Mouse (Mus musculus) left cerebral cortex, adult 11 months (tissue): ENCODE results near the gene Dbt.

Source experiments
- DNase-seq: peaks from one replicate; pipeline ENCODE4 v3.0.0; 2022; ENCODE audit warnings: low spot score

Dbt gene

DNA sequence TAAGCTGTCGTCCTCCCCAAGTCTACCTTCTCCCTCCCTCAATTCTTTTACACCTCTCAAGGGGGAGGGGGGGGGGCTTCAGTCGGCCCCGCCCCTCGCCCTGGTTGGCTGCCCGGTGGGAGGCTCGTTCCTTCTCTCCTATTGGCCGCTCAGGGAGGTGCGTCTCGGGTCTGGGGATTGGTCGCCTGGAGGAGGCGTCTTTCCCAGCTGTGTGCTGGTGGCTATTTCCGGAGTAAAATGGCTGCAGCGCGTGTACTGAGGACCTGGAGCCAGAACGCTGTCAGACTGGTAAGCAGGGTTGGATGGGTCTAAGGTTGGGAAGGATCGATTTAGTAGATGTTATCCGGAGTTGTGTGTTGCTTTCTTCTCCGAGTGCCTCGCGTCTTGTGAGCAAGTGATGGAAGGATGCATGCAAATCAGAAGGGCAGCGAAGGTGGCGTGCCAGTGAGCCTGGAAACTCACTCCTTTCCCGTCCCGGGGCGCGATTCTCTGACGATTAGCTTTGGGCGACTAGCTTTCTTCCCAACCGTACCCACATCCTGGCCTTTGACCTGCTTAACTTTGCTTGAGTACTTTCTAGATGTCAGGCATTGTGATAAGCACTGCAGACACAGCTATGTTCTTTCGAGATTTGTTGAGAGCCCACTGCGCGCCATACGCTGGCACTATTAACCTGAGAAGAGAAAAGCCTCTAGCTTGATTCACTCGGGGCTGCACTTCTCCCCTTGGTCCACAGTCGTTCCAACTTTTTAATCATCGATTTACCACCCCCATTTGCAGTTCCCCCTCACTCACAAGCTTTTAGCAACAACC, at the start of gene Dbt:
TSS of gene Dbt (plus strand) at position 167 of the 813 bp plus-strand sequence.
- DNase-seq: peak; percentile 78

DNA sequence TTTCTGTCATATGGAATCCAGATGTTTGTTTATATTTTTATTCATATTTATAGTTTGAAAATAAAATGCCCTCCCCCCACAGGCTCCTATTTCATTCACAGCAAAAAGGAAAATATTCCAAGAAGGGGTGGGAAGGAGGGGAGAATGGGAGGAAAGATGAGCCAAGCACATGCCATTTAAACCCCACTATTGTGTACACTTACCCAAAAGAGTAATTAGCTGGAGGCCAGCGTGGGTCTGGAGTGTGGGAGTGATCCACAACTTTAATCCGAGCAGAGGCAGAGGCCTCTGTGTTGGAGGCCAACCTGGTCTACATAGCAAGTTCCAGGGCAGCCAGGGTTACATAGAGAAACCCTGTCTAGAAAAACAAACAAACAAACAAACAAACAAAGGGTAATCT, 48.6 kb upstream of the Dbt start:
- DNase-seq: no peak

DNA sequence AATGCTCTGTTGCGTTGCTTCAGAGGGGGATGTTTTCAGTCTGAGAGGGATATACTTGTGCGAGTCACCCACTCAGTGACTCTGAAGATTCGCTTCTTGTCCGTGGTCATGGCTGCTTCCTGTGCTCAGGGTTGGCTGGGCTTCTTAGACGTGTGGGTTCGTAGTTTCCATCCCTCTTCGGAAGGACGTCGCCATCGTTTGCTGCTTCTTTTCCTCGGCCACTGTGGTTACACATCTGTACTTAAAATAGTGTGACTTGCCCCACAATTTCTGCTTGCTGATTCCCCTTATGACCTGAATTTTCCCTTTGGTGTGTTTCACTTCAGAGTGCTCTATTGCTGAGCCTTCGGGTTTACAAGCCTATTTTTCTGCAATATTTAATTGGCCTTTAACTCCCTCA, 47.2 kb upstream of the Dbt start:
- no peak for DNase-seq

DNA sequence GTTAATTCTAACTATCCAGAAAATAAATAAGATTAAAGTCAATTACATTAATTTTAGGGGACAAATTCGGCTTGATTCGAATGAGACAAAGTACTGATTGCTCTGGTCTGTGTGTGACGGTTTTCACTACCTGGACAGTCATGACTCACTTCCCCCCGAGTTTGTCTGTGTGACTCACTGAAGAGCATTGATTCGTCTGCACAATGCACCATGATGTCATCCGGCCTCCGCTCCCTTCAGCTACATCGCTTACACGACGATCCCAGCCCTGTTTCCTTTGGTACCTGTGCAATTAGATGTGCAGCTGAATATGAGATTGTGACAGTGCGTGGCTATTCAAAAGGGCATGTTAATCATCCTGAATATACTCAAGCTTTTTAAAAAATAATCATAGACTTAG, 38.3 kb upstream of the Dbt start:
- DNase-seq: peak; percentile 10

DNA sequence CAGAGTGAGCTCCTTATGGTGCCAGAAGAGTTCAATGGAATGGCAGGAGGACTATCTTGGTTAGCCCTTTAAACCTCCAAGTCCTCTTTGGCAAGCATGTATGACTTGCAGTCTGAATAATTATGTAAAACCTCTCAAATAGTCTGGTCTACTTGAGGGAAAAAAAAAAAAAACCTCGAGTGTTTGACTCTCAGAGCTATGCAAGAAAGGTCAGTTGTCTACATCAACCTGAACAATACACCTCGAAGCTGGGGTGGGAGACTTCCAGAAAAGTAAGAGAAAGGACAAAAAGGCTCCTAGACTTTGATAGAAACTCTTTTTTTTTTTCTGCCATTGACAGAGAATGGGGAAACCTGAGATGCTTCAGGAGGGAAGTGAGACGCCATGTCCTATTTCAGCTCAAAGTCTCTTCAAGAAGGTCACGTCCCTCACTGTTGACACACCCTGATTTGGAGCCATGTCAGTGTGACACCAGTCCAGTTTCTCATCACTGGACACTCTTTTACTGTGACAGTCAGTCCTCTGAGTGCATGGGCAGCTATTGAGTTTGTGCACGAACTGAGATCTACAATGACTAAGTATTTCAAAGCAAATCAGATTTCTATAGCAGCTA, 36.1 kb upstream of the Dbt start:
- no peak for DNase-seq

DNA sequence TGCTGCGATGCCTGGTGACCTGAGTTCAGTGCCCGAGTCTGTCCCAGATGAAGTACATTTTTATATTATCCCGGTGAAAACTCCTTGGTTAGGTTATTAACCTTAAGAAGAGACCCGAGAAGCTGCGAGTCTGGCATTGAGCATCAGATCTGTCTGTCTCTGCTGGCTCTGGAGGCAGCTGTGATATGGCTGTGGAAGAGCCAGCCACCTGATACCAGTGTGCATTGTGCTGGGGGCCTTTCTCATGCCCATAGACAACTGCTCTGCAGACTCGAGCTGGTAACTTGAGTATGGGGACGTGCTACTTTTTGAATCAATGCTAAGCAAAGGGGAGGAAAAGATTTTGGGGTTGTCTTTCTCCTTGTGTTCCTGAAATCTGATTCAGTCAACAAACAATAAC, 35.5 kb upstream of the Dbt start:
- DNase-seq: no peak

DNA sequence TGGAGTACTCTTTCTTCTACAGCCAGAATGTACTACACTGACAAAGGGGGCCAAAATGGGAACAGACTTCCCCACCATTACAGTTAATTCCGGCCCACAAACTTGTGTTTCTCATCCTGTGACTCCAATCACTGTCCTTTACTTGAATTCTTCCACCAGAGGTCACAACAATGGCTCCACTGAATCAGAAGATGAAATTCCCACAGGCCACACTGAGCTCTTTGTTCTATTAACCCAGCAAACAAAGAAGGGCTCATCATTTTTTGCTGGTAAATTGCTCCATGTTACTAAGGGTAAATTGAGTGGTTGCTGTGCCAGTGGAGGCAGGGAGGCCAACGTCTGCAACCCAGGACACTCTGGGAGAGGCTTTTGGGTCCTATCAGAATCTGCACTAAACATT, 32.8 kb upstream of the Dbt start:
- DNase-seq: peak; percentile 7

DNA sequence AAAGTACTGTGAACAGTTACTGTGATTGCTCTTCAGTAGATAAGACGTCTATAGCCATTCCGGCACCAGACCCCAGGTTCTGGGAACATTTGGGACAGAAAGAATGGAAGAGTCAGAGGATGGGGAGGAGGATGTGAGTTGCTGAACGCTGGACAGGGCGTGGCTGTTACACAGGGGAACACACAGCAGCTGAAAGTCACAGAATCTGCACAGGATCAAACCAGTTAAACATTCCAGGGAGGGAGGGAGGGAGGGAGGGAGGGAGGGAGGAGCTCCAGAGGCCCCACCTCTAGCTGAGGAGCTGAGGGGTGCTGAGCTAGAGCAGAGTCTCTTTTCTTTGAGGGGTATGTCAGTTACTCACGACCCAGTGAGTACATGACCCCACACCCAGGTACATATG, 31.9 kb upstream of the Dbt start:
- no peak for DNase-seq

DNA sequence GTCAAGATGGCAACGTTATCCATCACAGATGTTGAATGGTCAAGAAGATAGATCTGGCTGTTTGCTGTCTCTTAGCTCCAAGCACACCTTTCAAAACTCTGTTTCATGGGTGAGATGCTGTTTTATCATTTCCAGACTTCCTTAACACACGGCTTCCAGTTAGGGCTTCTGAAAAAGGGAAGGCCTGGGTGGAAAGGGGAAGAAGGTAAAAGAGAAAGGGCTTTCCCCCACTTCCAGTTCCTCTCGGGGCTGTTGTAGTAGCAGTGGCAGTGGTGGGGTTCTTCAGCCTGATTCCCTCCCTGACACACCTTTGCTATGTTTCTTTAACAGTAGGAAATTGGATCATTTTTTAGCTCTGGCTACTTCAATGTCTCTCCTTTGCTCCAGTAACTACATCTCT, 30.1 kb upstream of the Dbt start:
- no peak for DNase-seq

DNA sequence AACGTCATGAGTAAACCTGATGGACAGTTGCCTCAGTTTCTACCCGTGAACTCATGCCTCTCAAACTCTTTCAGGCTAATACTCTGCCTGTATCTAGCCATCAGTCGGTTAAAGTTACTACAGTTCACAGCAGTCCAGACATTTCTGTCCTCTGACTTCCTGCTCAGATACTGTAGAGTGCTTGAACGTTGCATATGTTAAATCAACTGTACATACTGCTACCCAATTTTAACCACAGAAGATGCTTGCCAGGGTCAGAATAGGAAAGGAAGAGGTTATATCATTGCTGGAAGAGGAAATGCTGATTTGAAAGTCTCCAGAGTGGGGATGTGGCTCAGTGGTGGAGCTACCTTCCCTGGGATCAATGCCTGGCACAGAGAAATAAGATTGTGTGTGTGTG, 29.6 kb upstream of the Dbt start:
- no peak for DNase-seq

DNA sequence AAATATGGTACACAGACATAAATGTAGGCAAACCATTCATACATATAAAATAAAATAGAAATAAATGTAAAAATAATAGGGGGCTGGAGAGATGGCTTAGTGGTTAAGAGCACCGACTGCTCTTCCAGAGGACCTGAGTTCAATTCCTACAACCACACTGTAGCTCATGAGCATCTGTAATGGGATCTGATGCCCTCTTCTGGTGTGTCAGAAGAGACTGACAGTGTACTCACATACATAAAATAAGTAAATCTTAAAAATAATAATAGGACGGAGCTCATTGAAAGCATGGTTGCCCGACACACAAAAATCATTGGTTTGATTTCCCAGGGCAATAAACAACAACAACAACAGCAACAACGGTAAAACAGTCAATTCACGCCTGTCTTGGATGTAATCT, 21.9 kb upstream of the Dbt start:
- no peak for DNase-seq

DNA sequence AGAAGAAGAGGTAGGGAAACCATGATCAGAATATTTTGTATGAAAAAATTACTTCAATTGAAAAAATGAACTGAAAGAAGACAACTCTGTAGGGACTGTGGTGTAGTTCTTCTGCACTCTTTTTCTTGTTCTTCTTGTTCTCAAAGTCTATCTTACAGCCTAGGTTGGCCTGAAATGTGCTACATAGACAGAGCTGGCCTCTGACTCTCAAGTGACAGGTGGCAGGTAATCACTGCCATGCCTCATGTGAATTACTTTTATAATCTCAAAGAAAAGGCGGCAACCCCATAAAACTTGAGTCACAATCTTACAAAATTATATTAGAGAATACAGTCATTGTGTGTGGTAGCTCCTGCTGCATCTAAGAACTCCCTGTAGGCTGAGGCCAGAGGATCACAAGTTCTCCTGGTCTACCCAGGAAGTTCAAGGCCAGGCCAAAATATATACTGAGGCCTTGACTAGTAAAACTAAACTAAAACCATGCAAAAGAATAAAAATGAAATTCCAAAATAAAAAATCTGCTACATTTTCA, 20.9 kb upstream of the Dbt start:
- no peak for DNase-seq

DNA sequence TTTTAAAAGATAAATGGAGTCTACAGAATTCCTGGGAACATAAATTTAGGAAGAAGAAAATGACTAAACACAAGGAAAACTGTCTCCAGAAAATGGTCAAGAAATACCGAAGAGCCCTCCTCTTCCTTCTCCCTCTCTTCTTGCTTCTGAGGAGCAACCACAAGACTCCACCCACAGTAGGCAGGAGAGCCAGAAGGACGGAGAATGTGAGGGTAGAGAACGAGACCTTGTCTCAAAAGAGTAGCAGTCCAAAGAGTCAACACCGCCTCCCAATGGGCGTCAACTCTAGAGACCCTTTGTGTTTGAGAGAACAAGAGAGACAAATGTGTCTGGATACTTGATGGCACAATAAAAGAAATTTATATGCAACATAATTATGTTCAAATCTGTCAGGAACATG, 19.2 kb upstream of the Dbt start:
- DNase-seq: no peak

DNA sequence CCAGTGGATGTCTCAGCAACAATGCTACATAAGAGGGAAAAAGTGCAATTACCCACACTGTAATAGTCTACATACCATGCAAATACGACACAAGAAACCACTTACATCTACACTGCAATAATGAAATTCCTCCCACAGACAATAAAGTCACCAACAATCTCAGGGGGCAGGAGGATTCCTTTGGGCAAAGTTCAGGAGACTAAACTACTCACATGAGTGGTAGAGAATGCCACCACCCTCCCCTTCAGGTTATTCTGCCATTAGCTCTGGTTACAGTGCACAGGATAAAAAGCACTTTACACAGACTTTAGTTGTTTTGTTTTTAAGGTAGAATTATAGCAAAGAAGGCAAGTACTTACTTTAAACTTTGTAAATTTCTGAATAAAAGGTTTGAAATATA, 17.2 kb upstream of the Dbt start:
- DNase-seq: no peak

DNA sequence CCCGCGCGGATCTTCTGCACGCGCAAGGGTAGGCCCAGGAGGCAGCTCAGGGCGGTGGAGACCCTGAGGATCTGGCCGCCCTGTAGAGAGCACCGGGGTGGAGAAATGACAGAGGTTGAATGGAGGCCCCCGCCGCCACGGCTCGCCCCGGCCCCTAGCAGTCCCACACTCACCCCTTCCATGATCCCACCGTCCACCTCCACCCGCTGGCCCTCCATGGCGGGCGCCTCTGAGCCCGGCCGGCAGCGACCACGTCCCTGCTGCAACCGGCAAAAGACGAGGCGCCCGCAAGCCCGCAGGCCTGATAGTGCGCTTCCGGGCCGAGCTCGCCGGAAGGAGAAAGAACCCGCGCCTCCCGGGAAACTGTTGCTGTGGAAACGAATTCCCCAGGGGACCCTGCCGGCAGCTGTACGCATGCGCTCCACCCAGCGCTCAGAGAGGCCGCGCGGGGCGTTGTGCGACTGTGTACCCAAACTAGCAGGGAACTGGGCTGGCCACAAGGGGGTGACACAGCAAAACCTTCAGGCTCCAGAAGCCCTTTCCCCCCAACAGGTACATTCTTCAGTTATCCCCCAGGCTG, 5.0 kb upstream of the Dbt start, which contains the start of gene Rtca:
TSS of gene Rtca (minus strand) at position 437 of the 580 bp plus-strand sequence.
- peak; percentile 96 for DNase-seq

DNA sequence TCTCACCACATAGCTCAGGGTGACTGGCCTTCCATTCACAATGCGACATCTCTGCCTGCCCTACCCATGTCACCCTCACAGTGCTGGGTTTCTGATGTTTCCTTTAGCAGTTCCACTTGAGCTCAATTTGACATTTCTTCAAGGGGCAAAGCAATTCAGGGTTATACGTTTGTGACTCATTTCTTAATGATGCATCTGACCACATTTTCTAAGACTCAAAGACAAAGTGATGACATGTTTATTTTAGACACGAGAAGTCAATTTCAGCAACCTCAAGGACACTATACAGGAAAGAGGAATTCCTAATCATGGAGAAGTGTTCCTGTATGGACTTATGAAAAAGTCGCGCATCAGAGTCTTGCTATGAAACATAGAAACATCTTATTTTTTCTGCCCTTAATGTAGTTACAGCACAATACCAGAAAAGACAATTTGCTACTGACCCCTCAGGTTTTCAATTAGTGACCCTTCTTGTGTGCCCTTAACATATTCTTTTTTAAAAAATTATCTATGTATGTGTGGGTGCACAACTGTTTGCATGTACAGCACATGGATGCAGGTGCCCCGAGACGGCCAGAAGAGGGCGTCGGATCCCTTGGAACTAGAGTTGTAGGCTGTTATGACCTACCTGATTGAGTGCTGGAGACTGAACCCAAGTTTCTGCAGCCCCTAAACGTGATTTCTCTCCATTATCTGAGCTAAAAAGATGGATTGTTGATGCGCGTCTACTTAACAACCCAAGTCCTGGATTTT, 543 bp upstream of the Dbt start:
- no peak for DNase-seq

DNA sequence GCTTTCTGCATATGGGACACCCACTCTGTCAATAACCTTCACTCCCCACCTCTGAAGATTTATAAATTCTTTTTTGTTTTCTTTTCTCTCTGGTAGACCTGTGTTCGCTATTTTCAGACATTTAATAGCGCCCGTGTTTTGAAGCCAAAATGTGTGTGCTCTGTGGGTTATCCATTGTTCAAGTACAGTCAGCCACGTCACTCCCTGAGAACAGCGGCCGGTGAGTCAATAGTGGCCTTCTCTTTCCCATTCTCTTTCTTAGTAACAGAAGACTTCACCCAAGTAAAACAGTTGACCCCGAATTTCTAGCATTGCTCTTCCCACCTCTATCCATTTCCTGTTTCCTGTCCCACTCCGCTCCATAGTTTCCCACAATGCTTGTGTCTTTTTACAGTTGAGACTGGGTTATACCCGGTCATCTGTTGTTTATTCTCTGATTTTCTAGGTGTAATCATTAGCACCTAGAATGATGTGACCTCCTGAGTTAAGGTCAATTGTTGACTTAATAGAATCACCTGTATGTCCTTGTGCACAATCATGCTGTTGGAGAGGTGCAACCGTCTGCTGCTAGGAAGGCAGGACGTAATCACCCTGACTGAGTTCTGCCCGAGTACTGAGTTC, 7.4 kb downstream of the Dbt start:
- DNase-seq: no peak

DNA sequence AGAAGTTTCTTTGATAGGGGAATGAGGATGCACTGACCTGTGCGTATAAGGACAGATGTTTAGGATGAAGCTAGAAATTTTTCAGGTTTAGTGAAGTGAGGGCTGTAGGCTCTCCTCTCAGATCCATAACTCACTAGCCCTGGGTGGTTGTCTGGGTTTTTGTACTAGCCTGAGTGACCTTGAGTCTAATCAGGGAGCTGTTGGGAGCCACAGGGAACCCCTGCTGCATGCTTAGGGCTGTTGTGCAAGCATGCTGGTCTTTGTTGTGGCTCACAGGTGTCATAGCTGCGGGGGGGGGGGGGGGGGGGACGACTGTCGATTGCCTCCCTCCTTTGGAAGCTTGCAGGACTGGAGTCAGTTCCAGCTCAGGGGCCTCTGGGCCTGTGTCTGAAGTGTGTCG, 16.9 kb downstream of the Dbt start:
- DNase-seq: no peak

DNA sequence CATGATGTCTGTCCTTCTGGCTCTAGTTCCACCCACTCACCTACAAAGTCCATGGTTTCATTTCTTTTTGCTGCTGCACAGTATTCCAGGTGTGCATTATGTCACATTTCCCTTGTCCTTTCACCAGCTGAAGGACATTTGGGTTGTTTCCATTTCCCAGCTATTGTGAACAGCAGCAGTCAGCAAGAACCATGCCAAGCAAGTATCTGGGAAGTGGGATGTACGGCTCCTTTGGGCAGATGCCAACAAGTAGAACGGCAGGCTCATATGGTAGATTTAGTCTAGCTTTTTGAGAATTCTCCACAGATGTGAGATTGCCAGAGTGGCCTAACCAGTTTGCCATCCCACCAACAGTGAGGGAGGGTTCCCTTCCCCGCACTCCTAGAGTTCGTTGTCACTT, 18.0 kb downstream of the Dbt start:
- no peak for DNase-seq

DNA sequence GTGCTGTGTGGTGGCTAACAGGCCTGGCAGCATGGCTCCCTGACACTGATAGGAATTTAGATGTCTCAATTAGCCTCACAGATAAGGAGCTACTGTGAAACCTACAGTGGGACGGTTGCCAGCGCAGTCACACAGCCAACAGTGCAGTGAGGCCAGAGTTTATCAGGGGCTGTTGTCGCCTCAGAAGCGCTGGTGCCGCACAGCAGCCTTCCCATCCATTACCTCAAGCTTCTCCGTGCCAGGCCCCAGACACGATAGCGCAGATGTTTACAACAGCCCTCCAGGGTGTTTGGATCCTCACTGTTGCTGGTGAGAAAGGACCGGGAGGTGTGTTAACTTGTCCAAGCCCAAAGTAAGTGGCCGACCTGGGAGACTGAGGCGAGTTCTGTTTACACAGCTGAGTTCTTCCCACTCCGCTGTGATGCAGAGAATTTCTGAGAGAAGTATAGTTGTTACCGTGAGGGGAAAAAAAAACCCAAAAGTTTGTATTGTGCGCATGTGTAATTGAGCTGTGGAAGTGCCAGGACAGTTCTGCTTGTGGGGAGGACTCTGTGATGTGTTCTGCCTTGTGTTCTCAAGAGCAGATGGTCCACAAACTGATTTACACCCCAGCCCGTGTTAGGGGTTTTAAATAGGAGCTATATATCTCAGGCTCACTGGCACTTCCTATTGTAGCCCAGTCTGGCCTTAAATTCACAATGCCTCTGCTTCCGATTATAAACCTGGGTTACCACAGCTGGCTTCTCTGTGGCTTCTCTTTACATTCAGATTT, 23.7 kb downstream of the Dbt start:
- DNase-seq: no peak

DNA sequence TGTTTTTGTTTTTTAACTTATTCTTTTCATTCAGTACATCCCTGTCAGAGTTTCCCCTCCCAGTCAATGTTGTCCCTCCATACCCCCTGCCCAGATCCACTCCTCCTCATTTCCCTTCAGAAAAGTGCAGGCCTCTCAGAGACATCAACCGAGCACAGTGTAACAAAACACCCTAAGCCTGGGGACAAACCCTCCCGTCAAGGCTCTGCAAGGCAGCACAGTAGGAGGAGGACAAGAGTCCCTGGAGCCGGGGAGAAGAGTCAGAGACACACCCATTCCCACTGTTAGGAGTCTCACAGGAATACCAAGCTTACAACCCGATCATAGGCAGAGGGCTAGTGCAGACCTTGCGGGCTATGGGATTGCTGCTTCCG, 24.3 kb downstream of the Dbt start:
- no peak for DNase-seq
